Mouse (Mus musculus): ENCODE measurements around the gene Abhd15. TPM values are rescaled to one million over a fixed set of nuclear protein-coding genes. Genes with fewer than 3 reads are reported as not detected.

Abhd15 gene
- 21.7 and 34.2 TPM in 2 replicates for polyA plus RNA-seq (2012; rRNA removed)

DNA sequence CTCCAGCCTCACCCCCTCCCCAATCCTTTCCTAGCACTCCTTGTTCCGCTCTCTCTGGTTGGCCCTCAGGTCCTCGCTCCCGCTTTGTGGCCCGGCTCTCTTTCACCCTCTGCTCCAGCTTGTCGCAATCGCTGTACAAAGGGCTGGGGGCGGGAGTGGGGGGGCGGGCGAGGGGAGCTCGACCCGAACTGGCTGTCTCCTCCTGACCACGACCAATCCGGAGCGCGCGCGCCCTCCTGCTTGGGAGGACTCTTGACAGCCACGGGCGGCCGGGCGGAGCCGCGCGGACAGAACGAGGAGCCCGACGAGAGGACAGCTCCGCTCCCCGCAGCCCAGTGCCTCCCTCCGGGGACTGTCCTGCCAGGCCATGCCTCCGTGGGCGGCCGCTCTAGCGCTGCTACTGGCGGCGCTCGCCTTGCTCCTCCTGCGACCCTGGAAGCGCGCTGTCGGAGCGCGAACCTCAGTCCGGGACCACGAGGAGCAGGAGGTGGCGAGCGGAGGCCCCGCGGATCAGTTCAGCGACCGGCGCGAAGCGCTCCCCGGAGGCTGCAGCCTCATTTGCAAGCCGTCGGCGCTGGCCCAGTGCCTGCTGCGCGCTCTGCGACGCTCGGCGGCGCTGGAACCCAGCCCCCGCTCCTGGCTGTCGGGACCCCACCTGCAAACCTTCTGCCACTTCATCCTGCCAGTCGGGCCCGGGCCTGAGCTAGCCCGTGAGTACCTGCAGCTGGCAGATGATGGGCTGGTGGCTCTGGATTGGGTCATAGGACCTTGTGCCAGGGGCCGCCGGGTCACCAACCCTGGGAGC, at the start of gene Abhd15:
TSS of gene Abhd15 (plus strand) at position 290 of the 805 bp plus-strand sequence.
- DNase-seq (ENCODE audit: low read depth): no peak

DNA sequence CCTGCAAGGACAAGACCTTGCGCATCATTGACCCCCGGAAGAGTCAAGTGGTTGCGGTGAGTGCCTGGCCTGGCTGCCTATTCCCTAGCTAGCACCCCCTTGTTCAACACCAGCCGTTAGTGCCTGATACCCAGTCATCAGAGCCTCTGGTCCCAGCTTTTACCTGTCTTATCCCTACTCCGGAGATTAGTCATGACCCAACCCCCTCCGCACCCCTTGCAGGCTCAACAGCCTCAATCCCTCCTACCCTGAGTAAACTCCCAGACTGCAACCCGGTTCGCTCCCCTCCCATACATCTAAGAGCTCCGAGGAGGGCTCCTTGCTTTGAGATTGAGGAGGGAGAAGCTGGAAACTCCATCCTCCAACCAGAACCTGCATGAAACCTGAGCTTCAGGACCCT, 48.4 kb upstream of the Abhd15 start:
- no peak for DNase-seq (ENCODE audit: low read depth)

DNA sequence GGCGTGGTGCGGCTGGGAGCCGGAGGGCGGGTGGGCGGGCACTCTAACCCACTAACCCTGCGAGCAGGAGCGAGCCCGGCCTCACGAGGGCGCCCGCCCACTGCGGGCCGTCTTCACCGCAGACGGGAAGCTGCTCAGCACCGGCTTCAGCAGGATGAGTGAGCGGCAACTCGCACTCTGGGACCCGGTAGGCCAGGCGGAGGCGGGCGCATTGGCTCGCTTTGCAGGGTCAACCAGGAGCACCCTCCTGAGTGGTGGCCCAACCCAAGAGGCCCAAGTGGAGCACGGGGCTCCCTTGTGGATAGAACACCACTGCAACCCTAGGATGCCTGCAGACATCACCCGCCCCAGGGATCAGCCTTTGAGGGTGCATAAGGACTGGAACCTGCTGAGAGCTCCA, 47.8 kb upstream of the Abhd15 start:
- no peak for DNase-seq (ENCODE audit: low read depth)

- no peak for DNase-seq (ENCODE audit: low read depth)
Measured at GRCm38 (mm10) chr11:77467784-77468183, 47.1 kb upstream of the Abhd15 start.

DNA sequence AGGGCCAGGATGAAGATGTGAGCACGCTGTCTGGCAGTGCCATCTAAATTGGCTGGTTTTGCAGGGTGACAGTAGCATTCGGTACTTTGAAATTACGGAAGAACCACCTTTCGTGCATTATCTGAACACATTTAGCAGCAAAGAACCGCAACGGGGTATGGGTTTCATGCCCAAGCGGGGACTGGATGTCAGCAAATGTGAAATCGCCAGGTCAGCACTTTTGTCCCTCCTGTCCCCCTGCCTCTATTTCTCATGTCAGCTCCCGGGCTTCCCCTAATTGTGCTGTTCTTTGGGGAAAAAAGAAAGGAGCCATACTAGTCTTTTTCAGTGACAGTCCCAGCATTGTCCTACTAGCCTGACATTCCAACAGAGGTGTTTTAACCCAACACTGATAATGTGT, 46.5 kb upstream of the Abhd15 start:
- DNase-seq (ENCODE audit: low read depth): no peak

- DNase-seq (ENCODE audit: low read depth): no peak
Measured at GRCm38 (mm10) chr11:77471407-77471806, 43.5 kb upstream of the Abhd15 start.

GRCm38 (mm10) chr11:77472775-77473174, 42.1 kb upstream of the Abhd15 start:
- DNase-seq (ENCODE audit: low read depth): no peak

- no peak for DNase-seq (ENCODE audit: low read depth)
Measured at GRCm38 (mm10) chr11:77476216-77476615, 38.7 kb upstream of the Abhd15 start.

- DNase-seq (ENCODE audit: low read depth): no peak
Measured at GRCm38 (mm10) chr11:77476895-77477294, 38.0 kb upstream of the Abhd15 start.

- DNase-seq (ENCODE audit: low read depth): no peak
Measured at GRCm38 (mm10) chr11:77483043-77483442, 31.9 kb upstream of the Abhd15 start.

GRCm38 (mm10) chr11:77483510-77484255, 31.2 kb upstream of the Abhd15 start:
- no peak for DNase-seq (ENCODE audit: low read depth)

DNA sequence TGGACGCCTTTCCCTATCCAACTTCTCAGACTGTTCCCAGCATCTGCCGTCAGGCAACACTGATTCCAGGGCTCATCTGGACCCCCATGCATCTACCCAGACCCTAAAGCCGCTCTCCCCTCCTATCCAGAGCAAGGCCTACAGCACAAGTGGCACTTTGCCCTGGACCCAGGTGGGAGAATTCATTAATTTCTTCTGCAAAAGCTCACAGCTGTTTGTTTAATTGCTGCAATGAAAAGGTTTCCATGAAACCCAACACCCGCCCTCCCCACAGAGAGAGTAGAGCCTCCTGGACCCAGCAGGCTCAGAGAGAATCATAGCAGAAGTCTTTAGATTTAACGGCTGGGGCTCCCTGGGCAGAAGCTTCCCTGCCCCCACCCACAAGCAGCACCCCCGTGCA, 29.7 kb upstream of the Abhd15 start:
- no peak for DNase-seq (ENCODE audit: low read depth)

DNA sequence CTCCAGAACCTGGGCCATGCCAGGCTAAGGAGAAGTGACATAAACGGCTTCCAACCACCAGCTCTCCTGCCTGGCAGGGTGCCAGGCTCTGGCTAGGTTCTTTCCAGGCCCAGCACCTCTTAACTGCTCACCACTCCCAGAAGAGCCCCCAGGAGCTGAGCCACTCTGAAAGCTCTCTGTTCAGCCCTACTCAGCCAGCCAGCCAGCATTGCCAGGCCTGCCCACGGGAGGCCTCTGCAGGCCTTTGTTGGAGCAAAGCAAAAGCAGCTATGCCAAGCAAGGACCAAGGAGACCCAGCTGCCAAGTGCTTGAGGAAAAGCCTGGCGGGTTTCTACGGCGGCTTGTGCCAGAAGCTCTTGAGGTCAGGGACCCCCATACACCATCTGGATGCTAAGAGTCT, 28.1 kb upstream of the Abhd15 start:
- no peak for DNase-seq (ENCODE audit: low read depth)

DNA sequence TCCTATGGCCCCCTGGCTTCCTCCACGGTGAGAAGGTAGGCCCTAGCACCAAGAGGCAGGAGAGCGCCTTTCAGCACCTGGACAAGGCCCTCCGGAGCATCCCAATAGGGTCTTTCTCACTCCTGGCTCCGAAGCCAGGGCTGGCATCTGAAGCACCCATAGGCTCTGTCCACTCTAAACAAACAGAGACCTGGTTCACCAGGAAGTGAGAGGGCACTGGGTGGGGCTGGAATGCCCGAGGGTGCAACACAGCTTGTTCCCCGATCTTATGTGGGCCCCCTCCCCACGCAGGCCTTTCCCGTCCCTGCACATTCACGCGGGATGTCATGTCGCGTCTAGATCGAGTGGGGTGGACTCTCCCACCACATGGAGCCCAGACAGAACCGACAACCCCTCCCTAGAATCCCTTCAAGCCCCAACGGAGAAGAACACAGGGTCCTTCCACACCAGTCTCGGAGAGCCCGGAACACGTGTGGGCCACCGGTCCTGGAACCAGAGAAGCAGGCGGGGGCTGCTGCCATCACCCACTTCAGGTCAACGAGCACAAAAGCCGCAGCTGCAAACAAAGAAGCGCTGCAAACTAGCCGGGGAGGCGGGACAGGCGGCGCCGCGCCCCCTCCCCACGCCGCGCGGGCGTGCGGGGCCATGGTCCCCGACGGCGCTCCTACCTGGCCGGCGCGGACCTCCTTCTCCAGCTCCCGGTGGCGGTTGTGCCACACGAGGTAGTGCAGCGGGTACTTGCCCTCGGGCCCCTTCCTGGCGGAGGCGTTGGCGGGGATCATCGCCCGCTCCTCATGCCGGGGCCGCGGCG, 25.9 kb upstream of the Abhd15 start:
- no peak for DNase-seq (ENCODE audit: low read depth)

DNA sequence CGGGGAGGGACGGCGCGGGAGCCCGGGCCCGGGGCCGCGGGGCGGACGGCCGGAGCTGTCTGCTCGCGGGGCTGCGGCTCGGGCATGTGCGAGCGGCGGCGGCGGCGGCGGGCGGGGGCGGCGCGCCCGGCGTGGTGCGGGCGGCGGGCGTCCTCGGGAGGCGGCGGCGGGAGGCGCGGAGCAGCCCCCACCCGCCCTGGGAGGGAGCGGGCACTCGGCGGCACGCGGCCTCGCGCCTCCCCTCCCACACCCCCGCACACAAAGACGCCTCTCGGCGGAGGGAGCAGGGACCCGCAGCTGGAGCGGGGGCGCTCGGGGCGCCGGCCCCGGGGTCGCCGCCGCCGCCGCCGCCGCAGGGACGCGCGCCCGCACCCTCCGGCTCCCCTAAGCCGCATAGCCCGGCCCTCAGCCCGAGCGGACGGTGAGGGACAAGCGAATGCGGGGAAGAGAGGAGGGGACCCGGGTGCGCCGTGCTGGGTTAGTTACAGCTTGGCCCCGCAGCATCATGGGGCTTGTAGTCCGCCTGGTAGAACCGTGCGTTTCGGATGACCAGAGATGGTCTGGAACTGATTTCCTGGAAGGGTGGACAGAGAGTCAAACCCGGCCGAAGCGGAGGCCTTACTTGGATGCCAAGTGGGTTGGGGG, 25.2 kb upstream of the Abhd15 start, which contains the start of gene Ankrd13b:
TSS of gene Ankrd13b (minus strand) at position 88 of the 645 bp plus-strand sequence.
- no peak for DNase-seq (ENCODE audit: low read depth)

GRCm38 (mm10) chr11:77490451-77490850, 24.5 kb upstream of the Abhd15 start:
- no peak for DNase-seq (ENCODE audit: low read depth)

DNA sequence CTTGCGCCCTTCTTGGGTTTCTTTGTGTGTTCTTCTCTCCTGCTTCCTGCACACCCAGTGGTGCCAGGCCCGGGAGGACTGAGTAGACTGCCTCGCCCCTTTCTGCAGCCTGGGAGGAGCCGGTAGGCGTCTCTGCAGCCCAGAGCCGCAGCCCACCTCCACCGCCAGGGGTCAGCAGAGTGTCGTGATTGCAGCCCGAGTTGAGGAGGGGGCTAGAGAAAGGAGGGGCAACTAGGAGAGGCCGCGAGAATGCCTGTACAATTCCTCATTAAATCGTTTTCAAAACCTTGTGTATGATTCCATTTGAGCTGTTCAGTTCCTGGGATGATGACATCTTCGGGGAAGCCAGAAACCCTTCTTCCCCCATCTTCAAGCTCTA, 23.8 kb upstream of the Abhd15 start:
- DNase-seq (ENCODE audit: low read depth): no peak

DNA sequence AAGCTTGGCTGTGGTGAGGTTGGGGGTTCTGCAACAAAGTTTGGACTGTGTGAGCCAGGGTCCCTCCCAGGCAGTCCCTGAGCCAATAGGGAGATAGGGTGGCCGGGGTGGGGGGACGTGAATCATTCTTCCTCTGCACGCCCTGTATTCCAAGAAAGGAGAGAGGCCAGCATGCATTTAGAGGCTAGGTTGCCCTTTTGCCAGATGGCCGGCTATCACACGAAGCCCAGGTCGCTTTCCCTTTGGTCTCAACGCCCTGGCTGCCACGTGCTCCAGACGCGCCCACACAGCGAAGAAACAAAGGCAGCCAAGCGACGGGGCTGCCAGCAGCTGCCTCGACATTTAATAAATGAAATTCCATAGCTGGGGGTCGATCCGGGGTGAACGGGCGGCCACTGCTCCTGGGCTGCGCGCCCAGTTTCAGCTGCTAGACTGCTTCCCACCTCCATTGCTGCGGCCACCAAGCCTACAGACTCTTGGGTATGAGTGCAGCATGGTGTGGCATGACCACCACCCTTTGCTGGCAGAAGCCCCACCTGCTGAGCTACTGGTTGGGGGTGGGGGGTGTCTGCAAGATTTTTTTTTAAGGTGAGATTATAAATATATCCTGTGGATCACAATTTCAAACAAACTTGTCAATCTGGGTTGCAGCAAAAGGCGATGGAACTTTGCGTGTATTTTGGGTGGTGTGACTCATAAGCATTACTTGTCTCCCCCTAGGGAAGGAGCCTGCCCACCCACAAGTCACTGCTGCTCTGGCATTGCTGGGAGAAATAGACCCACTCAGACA, 23.2 kb upstream of the Abhd15 start:
- DNase-seq (ENCODE audit: low read depth): no peak

GRCm38 (mm10) chr11:77492311-77492871, 22.5 kb upstream of the Abhd15 start:
- no peak for DNase-seq (ENCODE audit: low read depth)

GRCm38 (mm10) chr11:77492911-77493332, 22.0 kb upstream of the Abhd15 start:
- DNase-seq (ENCODE audit: low read depth): no peak
